Mouse (Mus musculus): ENCODE measurements around the gene Zbtb7b. TPM values are rescaled to one million over a fixed set of nuclear protein-coding genes. Genes with fewer than 3 reads are reported as not detected.

Gene Zbtb7b
- polyA plus RNA-seq, 1 experiment from 2014 or later, result 0.54 TPM

GRCm38 (mm10) chr3:89416158-89416557, 21.6 kb upstream of the Zbtb7b start:
- WGBS, result 96% methylated on average over 8 of the region's 8 CpGs
- H3K4me2 ChIP-seq (replicated peaks), result no peak overlapping the region
- no peak overlapping the region for H3K27ac ChIP-seq

GRCm38 (mm10) chr3:89411490-89412393, 17.2 kb upstream of the Zbtb7b start, which contains the start of gene Flad1:
Gene Flad1 (minus strand): TSS chr3:89411870.
- Histone ChIP-seq H3K4me1 (replicated peaks) (peaks cover 20% of the 10 kb centered on the region), H3K27me3 (no peaks in the 10 kb centered on the region), H3K4me3 (replicated peaks) (peak within 1 kb of the TSS; percentile 52), H3K36me3 (peaks cover 43% of the 10 kb centered on the region), H3K9ac (replicated peaks) (peak within 1 kb of the TSS; percentile 60), H3K4me2 (replicated peaks) (peak within 1 kb of the TSS; percentile 69), H3K9me3 (no peaks in the 10 kb centered on the region), H3K27ac (peak within 1 kb of the TSS; percentile 67)
- 7% methylated on average over 28 of the region's 28 CpGs for WGBS
- peak; percentile 100 for ATAC-seq

More at GRCm38 (mm10) chr3:89416158-89416557, 21.6 kb upstream of the Zbtb7b start:
- Histone ChIP-seq H3K27me3 (no peaks in the 10 kb centered on the region), H3K36me3 (peaks cover 23% of the 10 kb centered on the region), H3K4me1 (replicated peaks) (peaks cover 42% of the 10 kb centered on the region), H3K9me3 (no peaks in the 10 kb centered on the region), H3K9ac (replicated peaks) (no peak overlapping the region), H3K4me3 (replicated peaks) (no peak overlapping the region)
- ATAC-seq, result no peak

GRCm38 (mm10) chr3:89410864-89411263, 16.3 kb upstream of the Zbtb7b start:
- WGBS, result 79% methylated on average over 10 of the region's 10 CpGs
- Histone ChIP-seq H3K27me3 (no peaks in the 10 kb centered on the region), H3K9ac (replicated peaks) (peak overlapping the region; percentile 60), H3K9me3 (no peaks in the 10 kb centered on the region), H3K4me2 (replicated peaks) (peak overlapping the region; percentile 69), H3K4me1 (replicated peaks) (peaks cover 13% of the 10 kb centered on the region), H3K27ac (peak overlapping the region; percentile 67), H3K36me3 (peaks cover 41% of the 10 kb centered on the region), H3K4me3 (replicated peaks) (peak overlapping the region; percentile 52)
- ATAC-seq, result no peak

GRCm38 (mm10) chr3:89409701-89410100, 15.1 kb upstream of the Zbtb7b start:
- H3K9ac ChIP-seq (replicated peaks), result no peak overlapping the region
- no peak overlapping the region for H3K27ac ChIP-seq
- peaks cover 41% of the 10 kb centered on the region for H3K36me3 ChIP-seq
- H3K4me2 ChIP-seq (replicated peaks), result no peak overlapping the region
- no peak overlapping the region for H3K4me3 ChIP-seq (replicated peaks)
- no peaks in the 10 kb centered on the region for H3K9me3 ChIP-seq
- H3K27me3 ChIP-seq, result no peaks in the 10 kb centered on the region
- 94% methylated on average over 3 of the region's 3 CpGs for WGBS
- H3K4me1 ChIP-seq (replicated peaks), result peaks cover 13% of the 10 kb centered on the region
- ATAC-seq, result no peak

GRCm38 (mm10) chr3:89408448-89408847, 13.9 kb upstream of the Zbtb7b start:
- Histone ChIP-seq H3K4me3 (replicated peaks) (no peak overlapping the region), H3K27ac (no peak overlapping the region), H3K36me3 (peaks cover 42% of the 10 kb centered on the region), H3K4me2 (replicated peaks) (no peak overlapping the region), H3K4me1 (replicated peaks) (peaks cover 13% of the 10 kb centered on the region), H3K9me3 (no peaks in the 10 kb centered on the region), H3K27me3 (no peaks in the 10 kb centered on the region), H3K9ac (replicated peaks) (no peak overlapping the region)
- no peak for ATAC-seq
- WGBS, result 62% methylated on average over 16 of the region's 16 CpGs

- WGBS, result 91% methylated on average over 6 of the region's 6 CpGs
- H3K4me2 ChIP-seq (replicated peaks), result no peak overlapping the region
- no peak overlapping the region for H3K4me3 ChIP-seq (replicated peaks)
- peaks cover 57% of the 10 kb centered on the region for H3K36me3 ChIP-seq
- no peak for ATAC-seq
- H3K27ac ChIP-seq, result no peak overlapping the region
- H3K4me1 ChIP-seq (replicated peaks), result peaks cover 8% of the 10 kb centered on the region
- no peak overlapping the region for H3K9ac ChIP-seq (replicated peaks)
- no peaks in the 10 kb centered on the region for H3K9me3 ChIP-seq
- H3K27me3 ChIP-seq, result no peaks in the 10 kb centered on the region
Measured at GRCm38 (mm10) chr3:89406887-89407286, 12.3 kb upstream of the Zbtb7b start.

GRCm38 (mm10) chr3:89402693-89403092, 8.1 kb upstream of the Zbtb7b start, which contains the start of gene Lenep:
Gene Lenep (minus strand): TSS chr3:89402793.
- no peak for ATAC-seq
- no peak within 1 kb of the TSS for H3K4me2 ChIP-seq (replicated peaks)
- no peaks in the 10 kb centered on the region for H3K27me3 ChIP-seq
- H3K27ac ChIP-seq, result no peak within 1 kb of the TSS
- H3K36me3 ChIP-seq, result peaks cover 61% of the 10 kb centered on the region
- H3K4me3 ChIP-seq (replicated peaks), result no peak within 1 kb of the TSS
- H3K4me1 ChIP-seq (replicated peaks), result no peaks in the 10 kb centered on the region
- H3K9me3 ChIP-seq, result no peaks in the 10 kb centered on the region
- WGBS, result 75% methylated on average over 5 of the region's 5 CpGs
- no peak within 1 kb of the TSS for H3K9ac ChIP-seq (replicated peaks)

GRCm38 (mm10) chr3:89401329-89401728, 6.8 kb upstream of the Zbtb7b start:
- Histone ChIP-seq H3K4me1 (replicated peaks) (peaks cover 2% of the 10 kb centered on the region), H3K9ac (replicated peaks) (no peak overlapping the region), H3K27ac (no peak overlapping the region), H3K4me2 (replicated peaks) (no peak overlapping the region), H3K36me3 (peaks cover 52% of the 10 kb centered on the region), H3K4me3 (replicated peaks) (no peak overlapping the region), H3K27me3 (peaks cover under 1% of the 10 kb centered on the region; the same call in 1 of the 2 replicates), H3K9me3 (no peaks in the 10 kb centered on the region)
- no peak for ATAC-seq
- WGBS, result 93% methylated on average over 7 of the region's 7 CpGs

GRCm38 (mm10) chr3:89396654-89397005, 2.1 kb upstream of the Zbtb7b start:
- Histone ChIP-seq H3K36me3 (peaks cover 12% of the 10 kb centered on the region), H3K27ac (no peak overlapping the region), H3K9ac (replicated peaks) (no peak overlapping the region), H3K4me2 (replicated peaks) (peak overlapping the region; percentile 97), H3K4me3 (replicated peaks) (peak overlapping the region; percentile 40), H3K27me3 (peaks cover 27% of the 10 kb centered on the region), H3K9me3 (no peaks in the 10 kb centered on the region), H3K4me1 (replicated peaks) (peaks cover 43% of the 10 kb centered on the region)
- no peak for ATAC-seq
- under 1% methylated on average over 4 of the region's 4 CpGs for WGBS

GRCm38 (mm10) chr3:89395806-89396653, 1.5 kb upstream of the Zbtb7b start:
- ATAC-seq, result no peak
- WGBS, result under 1% methylated on average over 44 of the region's 44 CpGs
- H3K27me3 ChIP-seq, result peaks cover 27% of the 10 kb centered on the region
- no peaks in the 10 kb centered on the region for H3K9me3 ChIP-seq
- H3K4me1 ChIP-seq (replicated peaks), result peaks cover 49% of the 10 kb centered on the region
- peak overlapping the region; percentile 97 for H3K4me2 ChIP-seq (replicated peaks)
- H3K9ac ChIP-seq (replicated peaks), result peak overlapping the region; percentile 37; the same call in 1 of the 2 replicates
- no peak overlapping the region for H3K27ac ChIP-seq
- peak overlapping the region; percentile 40 for H3K4me3 ChIP-seq (replicated peaks)
- H3K36me3 ChIP-seq, result peaks cover 6% of the 10 kb centered on the region

- H3K9ac ChIP-seq (replicated peaks), result 0 out of 2 replicates have a peak overlapping the region, but pooled peaks have one; percentile 36
- H3K36me3 ChIP-seq, result peaks cover 5% of the 10 kb centered on the region
- H3K4me1 ChIP-seq (replicated peaks), result peaks cover 55% of the 10 kb centered on the region
- ATAC-seq, result no peak
- peak overlapping the region; percentile 52 for H3K4me3 ChIP-seq (replicated peaks)
- H3K27ac ChIP-seq, result no peak overlapping the region
- peaks cover 30% of the 10 kb centered on the region for H3K27me3 ChIP-seq
- H3K4me2 ChIP-seq (replicated peaks), result peak overlapping the region; percentile 97
- WGBS, result 4% methylated on average over 10 of the region's 10 CpGs
- no peaks in the 10 kb centered on the region for H3K9me3 ChIP-seq
Measured at GRCm38 (mm10) chr3:89395419-89395805, 836 bp upstream of the Zbtb7b start.

- no peak for ATAC-seq
- H3K4me1 ChIP-seq (replicated peaks), result peaks cover 56% of the 10 kb centered on the region
- under 1% methylated on average over 12 of the region's 12 CpGs for WGBS
- peaks cover 2% of the 10 kb centered on the region; the same call in 1 of the 2 replicates for H3K36me3 ChIP-seq
- H3K4me3 ChIP-seq (replicated peaks), result peak overlapping the region; percentile 52
- H3K9me3 ChIP-seq, result no peaks in the 10 kb centered on the region
- H3K9ac ChIP-seq (replicated peaks), result no peak overlapping the region
- H3K4me2 ChIP-seq (replicated peaks), result peak overlapping the region; percentile 97
- H3K27me3 ChIP-seq, result peaks cover 30% of the 10 kb centered on the region
- no peak overlapping the region for H3K27ac ChIP-seq
Measured at GRCm38 (mm10) chr3:89394894-89395256, 299 bp upstream of the Zbtb7b start.
